Mouse (Mus musculus): Measurements from ENCODE around the gene Phc1.

Gene Phc1

DNA sequence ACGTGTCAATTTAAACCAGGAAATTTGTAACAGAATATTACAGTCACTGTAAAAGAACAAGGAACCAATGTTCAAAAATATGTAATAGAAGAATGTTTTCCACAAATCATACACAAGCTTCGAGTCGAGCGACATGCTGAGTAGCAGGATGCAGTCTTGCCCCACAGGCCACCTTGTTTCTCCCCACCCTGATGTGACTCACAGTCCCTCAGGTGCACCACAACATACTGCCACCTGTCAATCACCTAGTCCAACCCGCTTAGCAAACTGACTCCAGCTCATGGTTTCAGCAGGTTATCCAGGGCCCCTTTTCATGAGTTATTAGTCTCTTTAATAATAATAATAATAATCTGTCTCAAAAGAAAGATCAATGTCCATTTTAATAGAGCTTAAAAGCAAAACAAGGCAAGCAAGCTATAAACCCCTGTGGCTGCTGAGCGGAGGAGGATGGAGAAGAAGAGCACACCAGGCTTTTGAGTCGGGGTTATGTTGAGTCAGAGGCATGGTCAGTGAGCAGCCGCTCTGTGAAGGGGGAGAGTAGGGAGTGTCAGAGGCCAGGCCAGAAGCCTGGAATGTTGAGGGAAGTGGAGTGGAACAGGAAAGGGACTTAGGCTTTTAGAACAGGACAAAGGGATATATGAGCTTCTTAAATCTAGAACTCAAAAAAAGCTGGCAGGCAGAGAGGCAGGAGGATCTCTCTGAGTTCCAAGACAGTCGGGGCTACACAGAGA is 4.2 kb upstream of the Phc1 start:
- ChIA-PET POLR2A (interaction anchor here (0.7 to 12.5 kb wide), 41 partner anchors 9 to 422 kb away, joined by 3 to 328 read pairs (median 6); partner anchors contain the start of genes M6pr (in 2 of the 4) and Gdf3 (in 1 of the 4)), CTCF (no interaction called here)

DNA sequence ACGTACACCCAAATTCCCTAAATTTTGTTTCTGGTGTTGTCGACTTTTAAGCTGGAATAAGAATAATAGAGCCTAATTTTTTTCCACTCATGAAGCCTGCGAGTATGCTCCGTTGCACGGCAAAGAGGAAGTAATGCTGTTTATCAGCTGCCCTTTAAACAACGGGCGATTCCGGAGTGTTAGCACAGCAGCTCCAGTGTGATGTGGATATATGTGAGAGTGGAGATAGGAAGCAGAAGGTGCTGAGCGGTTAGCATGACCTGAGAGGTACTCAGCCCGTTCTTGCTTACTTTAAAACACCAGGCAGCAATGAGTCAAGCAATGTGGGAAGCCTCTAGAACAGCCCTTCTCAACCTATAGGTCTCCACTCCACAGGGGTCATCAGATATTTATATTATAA is 3.4 kb upstream of the Phc1 start:
- ChIA-PET POLR2A (interaction anchor here (0.6 to 12.5 kb wide), 44 partner anchors 7 to 423 kb away, joined by 3 to 328 read pairs (median 12); partner anchors contain the start of genes Gdf3 (in 2 of the 4) and M6pr (in 2 of the 4)), CTCF (interaction anchor here in 1 of 4 experiments (1.3 kb wide), 1 partner anchor 35 kb away, joined by 4 read pairs; the partner anchor contains the start of gene M6pr)

DNA sequence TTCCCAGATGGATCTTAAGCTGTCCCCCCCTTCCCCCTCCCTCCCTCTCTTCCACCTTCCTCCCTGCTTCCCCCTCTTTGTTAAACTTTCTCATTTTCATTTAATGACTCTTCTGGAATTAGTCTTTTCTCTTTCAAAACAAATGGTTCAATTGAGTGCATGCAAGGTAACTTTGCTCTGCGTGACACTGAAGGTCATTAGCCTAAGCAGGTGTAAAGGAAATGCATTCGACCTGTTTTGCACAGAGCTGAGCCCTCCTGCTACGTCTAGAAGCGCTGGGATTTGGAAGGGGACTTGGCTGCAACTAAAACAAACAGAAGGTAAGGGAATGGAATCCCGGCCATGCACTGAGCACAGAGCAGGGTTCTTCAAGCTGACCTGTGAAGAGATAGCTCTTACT is 1.8 kb upstream of the Phc1 start:
- POLR2A ChIA-PET, result interaction anchor here (0.6 to 12.5 kb wide), 100 partner anchors 9 to 1148 kb away, joined by 3 to 328 read pairs (median 6); partner anchors contain the start of genes Gdf3 (in 3 of the 4), M6pr (in 3 of the 4), Nanog (in 2 of the 4) and Dppa3 (in 1 of the 4)
- CTCF ChIA-PET, result interaction anchor here (0.5 to 1.6 kb wide), 6 partner anchors 17 to 369 kb away, joined by 3 to 8 read pairs (median 4); partner anchors contain the start of gene M6pr (in 1 of the 4)

DNA sequence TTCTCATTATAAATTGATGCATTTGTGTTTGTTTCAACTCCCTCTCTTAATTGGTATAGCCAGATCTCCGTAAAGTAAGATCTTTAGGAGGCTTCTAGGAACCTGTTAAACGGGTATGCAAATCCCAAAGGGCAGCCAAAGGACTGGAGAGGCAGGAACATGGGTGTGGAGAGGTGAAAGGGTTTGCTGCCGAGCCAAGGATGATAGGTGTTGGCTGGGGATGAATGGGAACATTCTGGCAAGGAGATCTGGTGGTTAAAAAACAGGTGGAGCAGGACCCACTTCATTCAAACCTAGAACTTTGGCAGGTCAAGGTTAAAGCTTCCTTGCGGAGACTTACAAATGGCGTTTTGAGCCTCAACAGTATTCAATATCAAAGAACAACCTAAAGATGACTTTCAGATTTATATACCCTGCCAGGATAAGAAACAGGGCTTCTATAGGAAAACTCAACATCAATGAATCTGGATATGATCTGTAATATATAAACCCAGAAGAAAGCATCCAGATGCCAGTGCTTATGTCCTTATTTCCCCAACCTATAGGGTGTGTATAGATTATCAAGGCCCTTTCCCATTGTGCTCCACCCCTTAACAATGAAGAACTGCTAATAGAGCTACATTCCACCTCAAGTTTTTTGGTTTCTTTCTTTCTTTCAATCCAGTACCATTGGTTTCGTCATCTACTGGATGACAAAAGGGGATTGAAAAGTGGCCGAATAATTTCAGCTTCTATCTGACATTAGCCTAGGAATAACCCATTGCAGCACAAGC is 863 bp upstream of the Phc1 start:
- POLR2A ChIA-PET, result interaction anchor here (0.6 to 12.5 kb wide), 130 partner anchors 7 to 1341 kb away, joined by 3 to 328 read pairs (median 5); partner anchors contain the start of genes M6pr (in 4 of the 4), Gdf3 (in 3 of the 4), Nanog (in 2 of the 4) and A2m (in 1 of the 4)
- CTCF ChIA-PET, result interaction anchor here in 3 of 4 experiments (0.5 to 1.6 kb wide), 9 partner anchors 33 to 1426 kb away, joined by 3 to 8 read pairs (median 3); partner anchors contain the start of gene M6pr (in 2 of the 3)

DNA sequence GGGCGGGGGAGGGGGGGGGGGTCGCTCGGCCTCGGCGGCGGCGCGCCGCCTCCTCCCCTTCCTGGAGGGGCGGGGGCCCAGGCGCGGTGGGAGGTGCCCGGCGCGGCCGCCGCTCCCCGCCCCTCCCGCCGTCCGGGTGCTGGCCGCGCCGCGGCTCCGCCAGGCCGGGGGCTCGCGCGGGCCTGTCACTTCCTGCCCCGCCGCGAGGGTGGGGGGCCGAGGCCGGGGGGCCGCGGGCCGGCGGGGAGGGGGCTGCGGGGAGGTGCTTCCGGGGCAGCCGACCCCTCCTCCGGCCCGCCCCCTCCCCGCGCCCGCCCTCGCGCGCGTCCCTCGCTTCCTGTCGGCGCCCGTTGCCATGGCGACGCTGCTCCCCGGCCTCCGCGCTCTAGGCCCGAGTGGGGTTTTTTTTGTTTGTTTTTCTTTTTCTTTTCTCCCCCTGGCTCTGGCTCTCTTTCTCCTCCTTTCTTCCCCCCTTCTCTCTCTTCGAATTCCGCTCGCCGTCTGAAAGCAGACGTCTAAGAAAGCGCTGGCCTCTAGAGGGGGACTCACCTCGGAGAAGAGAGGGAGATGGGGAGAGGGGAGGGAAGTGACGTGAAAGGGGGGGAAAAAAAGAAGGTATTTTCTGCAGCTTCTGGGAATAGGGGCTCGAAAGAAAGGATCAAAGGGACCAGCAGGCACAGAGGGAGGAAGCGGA is 566 bp downstream of the Phc1 start:
- POLR2A ChIA-PET, result interaction anchor here (0.5 to 12.5 kb wide), 51 partner anchors 7 to 1199 kb away, joined by 3 to 328 read pairs (median 18); partner anchors contain the start of genes M6pr (in 4 of the 4), Gdf3 (in 2 of the 4), Dppa3 (in 1 of the 4) and Nanog (in 1 of the 4)
- CTCF ChIA-PET, result interaction anchor here in 2 of 4 experiments (1.0 to 1.1 kb wide), 2 partner anchors 31 to 129 kb away, joined by 3 to 5 read pairs; partner anchors contain the start of gene M6pr (in 1 of the 2)

DNA sequence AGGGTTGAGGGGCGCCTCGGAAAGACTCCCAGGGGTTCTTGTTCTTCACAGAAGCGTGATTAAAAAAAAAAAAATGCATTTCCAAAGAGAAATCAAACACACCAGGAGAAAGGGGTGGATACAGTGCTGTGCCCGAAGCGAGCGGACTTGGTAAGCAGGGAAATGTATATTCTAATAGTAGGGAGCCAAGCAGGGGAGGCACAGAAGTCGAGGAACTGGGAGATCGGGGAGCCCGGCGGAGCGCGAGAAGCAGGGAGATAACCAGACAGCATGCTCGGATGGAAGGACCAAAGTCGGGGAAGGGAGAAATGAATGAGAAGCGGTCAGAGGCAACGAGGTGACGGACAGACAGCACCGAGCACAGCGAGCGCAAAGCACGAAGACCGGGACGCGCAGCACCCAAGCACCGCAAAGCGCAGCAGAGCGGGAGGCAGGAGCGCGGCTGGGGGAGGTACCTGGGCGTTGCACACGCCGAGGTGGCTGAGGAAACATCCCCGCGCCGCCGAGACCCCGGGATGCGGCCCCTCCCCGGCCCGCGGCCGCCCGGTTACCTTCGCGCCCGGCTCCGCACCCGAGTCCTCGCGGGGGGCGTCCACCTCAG is 1.2 kb downstream of the Phc1 start:
- ChIA-PET CTCF (no interaction called here), POLR2A (no interaction called here)

DNA sequence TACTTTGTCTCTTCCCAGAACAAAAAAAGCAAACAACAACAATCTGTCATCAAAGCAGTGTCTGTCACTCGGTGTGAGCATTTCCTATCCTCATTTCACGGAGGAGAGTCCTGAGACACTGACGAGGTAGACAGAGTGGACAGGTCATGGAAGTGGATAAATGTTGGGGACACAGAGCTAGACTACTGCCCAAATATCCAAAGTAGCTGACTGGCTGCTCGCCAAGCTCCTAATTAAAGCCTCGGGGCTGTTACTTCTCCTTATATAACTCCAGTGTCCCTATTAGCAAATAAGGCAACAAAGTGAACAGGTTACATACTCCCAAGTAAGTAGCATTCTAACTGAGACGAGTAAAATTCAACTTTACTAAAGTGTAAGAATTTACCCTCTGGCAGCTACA is 2.8 kb downstream of the Phc1 start:
- CTCF ChIA-PET, result no interaction called here
- POLR2A ChIA-PET, result interaction anchor here in 3 of 4 experiments (0.6 to 28.8 kb wide), 13 partner anchors 8 to 270 kb away, joined by 3 to 395 read pairs (median 4); partner anchors contain the start of genes M6pr (in 2 of the 3) and Phc1 (in 1 of the 3)

DNA sequence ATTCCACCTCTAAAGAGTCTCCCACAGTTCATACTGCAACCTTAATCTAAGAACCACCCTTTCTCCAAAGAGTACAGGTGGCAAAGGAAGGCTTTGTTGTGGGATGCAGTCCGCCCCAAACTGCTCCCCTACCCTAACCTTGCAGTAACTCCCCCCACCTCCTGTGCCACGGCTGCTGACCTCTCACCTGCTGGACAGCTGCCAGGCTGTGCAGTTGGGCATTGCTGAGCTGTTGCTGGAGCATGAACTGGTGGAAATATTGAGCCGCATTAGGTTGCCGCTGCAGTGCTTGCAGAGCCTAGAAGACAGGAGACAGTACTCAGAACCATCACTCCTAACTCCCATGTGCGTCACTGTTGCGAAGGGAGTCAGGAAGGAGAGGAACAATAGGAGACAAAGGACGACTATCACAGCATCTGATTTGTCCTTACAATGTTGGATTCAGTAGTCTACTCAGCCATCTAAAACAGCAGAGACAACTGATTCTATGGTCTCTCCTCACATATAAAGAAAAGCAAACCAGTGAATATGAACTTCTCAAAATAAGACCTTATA is 5.5 kb downstream of the Phc1 start:
- POLR2A ChIA-PET, result interaction anchor here in 3 of 4 experiments (0.9 to 28.8 kb wide), 20 partner anchors 8 to 272 kb away, joined by 3 to 395 read pairs (median 6); partner anchors contain the start of genes M6pr (in 3 of the 3) and Phc1 (in 2 of the 3)
- CTCF ChIA-PET, result interaction anchor here in 2 of 4 experiments (0.7 kb wide), 2 partner anchors 67 to 275 kb away, joined by 3 to 4 read pairs; partner anchors contain the start of gene Gdf3 (in 1 of the 2)

DNA sequence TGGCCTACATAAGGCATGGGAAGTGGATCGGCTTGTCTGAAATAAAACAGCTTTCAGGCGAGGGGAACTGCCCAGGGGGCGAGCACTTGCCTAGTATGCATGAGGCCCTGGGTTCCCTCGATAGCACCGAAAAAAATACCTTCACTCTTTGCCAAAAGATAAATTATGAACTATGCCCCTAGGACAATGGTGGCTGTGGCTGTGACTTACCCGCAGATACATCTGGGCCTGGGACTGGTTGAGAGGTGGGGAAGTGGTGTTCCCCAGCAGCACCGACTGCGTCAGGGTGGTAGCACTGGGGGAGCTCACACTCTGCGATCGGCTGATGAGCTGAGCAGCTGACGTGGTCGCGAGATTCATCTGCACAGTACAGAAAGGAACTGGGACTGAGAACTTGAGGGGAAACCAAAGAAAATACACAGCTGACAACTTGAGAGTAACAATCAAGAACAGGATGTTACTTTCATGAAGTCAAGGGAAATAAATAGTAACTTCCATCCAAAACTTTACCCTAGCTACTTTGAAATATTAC is 7.2 kb downstream of the Phc1 start:
- ChIA-PET POLR2A (interaction anchor here (1.0 to 28.8 kb wide), 18 partner anchors 9 to 275 kb away, joined by 3 to 395 read pairs (median 6); partner anchors contain the start of genes M6pr (in 2 of the 4) and Phc1 (in 2 of the 4)), CTCF (interaction anchor here in 1 of 4 experiments (0.6 kb wide), 2 partner anchors 224 to 310 kb away, joined by 3 read pairs; no protein-coding TSS in a partner anchor)

DNA sequence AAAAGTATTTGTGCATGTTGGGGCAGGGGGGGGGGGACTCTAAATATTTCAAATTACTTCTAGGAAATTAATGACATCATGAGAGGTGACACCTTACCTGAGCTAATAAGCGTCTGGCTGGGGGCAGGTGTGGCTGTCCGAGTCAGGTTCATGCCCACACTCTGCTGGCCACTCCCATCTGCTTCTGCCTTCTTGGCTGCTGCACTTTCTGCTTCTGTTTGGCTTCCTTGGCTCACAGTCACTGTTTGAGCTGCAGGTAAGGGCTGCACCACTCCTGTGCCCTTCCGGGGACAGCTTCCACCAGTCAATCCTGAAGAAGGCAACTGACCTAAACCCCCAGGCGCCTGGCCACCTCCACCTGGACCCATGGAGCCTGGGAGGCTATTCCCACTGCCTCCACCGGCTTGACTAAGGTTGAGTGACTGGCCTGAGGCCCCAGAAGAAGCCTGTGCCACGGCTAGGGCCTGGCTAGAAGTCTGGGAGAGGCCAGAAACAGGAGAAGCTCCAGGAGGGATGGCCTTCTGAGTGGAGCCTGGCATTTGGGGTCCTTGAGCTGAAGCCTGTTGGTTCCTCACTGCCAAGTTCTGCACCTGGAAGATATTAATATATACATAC is 14.9 kb downstream of the Phc1 start:
- ChIA-PET POLR2A (interaction anchor here in 3 of 4 experiments (0.6 to 28.8 kb wide), 17 partner anchors 2 to 143 kb away, joined by 3 to 395 read pairs (median 5); partner anchors contain the start of genes M6pr (in 2 of the 3) and Phc1 (in 2 of the 3)), CTCF (interaction anchor here in 3 of 4 experiments (0.6 to 0.9 kb wide), 4 partner anchors 11 to 41 kb away, joined by 3 to 5 read pairs (median 4); partner anchors contain the start of gene M6pr (in 1 of the 3))

DNA sequence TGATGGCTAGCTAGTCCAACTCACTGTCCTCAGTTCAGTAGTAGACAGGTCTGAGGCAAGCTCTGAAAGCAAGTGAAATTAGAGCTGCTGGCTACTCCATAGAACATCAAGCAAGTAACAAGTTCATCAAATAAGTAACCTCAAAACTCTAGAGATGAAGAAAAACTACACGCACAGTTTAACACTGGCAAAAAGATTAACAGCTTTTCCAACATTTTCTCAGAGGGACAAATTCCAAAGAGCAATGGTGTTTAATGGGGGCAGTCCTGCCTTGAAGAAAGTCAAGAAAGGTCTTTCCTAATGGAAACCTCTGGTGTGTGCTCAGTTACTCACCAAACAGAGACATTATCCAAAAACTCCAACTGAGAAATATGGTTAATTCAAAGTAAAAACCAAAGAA is 21.6 kb downstream of the Phc1 start:
- CTCF ChIA-PET, result interaction anchor here in 1 of 4 experiments (1.5 kb wide), 1 partner anchor 10 kb away, joined by 5 read pairs; the partner anchor contains the start of gene M6pr
- POLR2A ChIA-PET, result interaction anchor here (0.7 to 28.8 kb wide), 14 partner anchors 1 to 1328 kb away, joined by 3 to 395 read pairs (median 10); partner anchors contain the start of genes M6pr (in 3 of the 4) and Phc1 (in 2 of the 4)

DNA sequence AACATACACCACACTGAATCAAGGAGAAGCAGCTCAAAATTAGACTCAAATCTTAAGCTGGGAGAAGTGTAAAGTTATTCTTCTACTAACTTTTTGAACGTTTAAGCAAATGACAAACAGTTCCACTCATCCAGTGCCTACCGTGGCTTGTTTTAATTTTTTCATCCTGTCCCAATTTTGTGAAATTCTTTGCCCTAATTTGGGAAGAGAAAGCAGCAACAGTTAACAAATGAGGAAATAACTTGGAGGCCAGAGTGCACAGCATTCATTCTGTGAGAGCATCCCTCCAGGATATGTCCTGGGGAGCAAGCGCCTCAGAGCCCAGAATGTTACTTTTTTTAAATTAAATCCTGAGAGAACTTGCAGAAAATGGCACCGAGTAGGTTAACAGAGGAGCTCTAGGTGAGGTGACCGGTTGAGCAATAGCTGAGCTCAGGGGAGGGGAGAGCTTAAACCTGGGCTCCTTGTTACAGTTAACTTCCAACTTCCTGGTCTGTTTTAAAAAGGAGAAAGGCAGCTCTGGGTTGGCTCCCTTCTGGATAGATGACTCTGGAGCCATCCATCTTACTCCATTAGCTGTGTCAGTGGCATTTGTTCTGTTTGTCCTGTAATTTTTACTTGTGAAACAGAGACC is 30.1 kb downstream of the Phc1 start:
- ChIA-PET POLR2A (interaction anchor here in 3 of 4 experiments (0.6 to 28.8 kb wide), 11 partner anchors 8 to 246 kb away, joined by 3 to 395 read pairs (median 4); partner anchors contain the start of gene Phc1 (in 2 of the 3)), CTCF (interaction anchor here in 1 of 4 experiments (0.5 kb wide), 1 partner anchor 11 kb away, joined by 3 read pairs; no protein-coding TSS in a partner anchor)

DNA sequence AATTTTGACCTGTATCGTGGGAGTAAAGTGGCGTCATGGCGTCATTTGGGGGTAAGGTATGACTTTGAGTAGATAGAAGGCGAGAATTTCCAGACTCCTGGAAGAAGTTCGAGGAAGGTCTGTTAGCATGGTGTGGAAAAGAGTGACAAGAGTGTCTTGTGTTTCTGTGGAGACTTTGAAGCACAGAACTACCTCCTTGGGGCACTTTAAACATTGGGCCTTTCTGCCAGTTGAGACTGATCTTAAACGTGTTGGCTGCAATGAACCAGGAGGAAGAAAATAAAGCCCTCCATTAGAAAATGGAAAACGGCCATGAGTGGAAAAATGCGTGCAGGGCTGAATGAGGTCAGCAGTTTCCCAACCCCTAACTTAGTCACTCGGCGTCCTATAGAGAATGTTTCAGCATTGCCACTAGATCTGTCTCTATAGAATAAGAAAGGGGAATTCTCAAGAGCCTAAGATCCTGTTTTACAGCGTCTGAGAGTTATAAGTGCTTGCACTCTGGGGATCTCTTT is 30.9 kb downstream of the Phc1 start:
- ChIA-PET POLR2A (interaction anchor here in 2 of 4 experiments (0.8 to 28.8 kb wide), 7 partner anchors 9 to 247 kb away, joined by 3 to 395 read pairs (median 6); partner anchors contain the start of gene Phc1 (in 1 of the 2)), CTCF (no interaction called here)

DNA sequence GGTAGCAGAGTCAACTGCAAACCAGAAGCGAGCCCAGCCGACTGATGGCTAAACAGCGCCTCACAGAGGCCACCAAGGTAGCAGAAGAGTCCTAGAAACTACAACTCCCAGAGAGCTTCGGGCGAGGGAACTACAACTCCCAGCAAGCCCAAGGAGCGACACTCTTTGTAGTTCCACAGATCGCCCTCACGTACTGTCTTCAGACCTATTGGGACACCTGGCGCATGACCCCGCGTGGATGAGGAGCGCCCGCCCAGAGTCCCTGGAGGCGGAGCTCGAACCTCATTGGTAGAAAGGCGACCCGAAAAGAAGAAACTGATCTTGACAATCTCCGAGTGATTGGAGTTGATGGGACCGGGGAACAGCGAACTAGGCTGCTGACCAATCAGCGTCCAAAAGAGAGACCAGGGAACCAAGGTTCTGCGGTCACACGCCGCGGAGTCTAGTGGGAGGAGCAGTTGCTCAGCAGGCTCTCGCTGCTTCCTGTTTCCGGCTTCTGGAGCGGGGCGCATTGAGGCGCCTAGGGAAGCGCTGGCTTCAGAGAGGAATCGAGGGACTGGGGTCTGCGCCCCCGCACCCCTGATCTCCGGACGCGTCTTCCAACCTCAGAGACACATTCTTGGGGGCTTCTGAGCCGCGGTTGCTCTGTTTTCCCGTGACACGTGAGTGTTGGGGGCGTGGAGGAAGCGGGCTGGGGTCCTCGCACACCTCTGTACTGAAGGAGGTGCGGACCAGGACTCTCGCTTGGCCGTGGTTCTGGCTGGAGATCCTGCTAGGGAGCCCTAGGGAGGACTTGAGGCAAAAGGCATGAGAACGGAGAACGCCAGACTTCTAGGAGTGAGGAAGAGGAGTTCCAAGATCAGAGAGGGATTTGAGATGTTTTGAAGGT is 31.6 kb downstream of the Phc1 start, which contains the start of gene M6pr:
TSS of gene M6pr (plus strand) at position 216 of the 889 bp plus-strand sequence.
- POLR2A ChIA-PET, result interaction anchor here (0.6 to 3.2 kb wide), 57 partner anchors 9 to 1486 kb away, joined by 3 to 74 read pairs (median 4); partner anchors contain the start of genes Phc1 (in 4 of the 4), Atp6v1e1 (in 1 of the 4) and Dppa3 (in 1 of the 4)

More for the DNA sequence above, 31.6 kb downstream of the Phc1 start, which contains the start of gene M6pr:
- CTCF ChIA-PET, result interaction anchor here (0.6 to 1.6 kb wide), 30 partner anchors 9 to 800 kb away, joined by 3 to 11 read pairs (median 4); partner anchors contain the start of gene Phc1 (in 1 of the 4)
